Mouse (Mus musculus) neural tube, embryonic 10.5 days (tissue): ENCODE measurements around the gene Stk39.

Source experiments
- DNase-seq: peaks from one replicate; pipeline ENCODE4 v3.0.0-alpha.2; 2017; ENCODE audit warnings: low spot score; ENCODE audit errors: extremely low spot score

The Stk39 gene

DNA sequence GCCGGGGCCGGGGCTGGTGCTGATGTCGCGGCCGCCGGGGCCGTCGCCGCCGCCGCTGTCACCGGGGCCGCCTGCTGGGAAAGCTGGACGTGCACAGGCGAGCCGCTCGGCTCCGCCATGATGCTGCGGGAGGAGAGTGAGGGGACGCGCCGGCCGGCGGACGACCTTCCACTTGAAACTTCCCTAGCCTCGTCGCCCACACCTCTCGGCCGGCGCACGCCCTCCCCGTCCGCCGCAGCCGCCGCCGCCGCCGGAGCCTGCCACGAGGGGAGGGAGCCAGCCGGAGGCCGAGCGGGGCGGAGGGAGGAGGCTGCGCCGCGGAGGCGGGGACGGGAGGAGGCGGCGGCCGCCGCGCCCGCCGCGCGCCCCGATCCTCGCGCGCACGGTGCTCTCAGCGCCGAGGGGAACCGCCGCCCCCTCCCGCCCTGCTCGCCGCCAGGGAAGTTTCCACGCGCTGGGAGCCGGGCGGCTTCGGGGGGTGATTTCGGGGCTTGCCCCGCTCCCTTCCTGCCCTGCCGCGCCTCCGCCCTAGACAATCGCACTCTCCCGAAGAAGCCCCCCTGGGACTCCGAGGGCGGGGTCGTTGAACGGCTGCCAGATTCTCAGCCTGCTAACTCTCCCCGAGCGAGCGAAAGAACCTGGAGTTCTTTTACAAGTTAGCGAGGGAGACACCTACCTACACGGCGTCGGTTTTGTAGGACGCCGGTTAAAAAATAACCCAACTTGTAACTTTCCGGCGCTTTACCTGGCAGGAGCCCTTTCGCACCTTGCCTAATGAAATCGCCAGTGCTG is at the start of gene Stk39:
Gene Stk39 (minus strand): TSS at position 510 of the 792 bp plus-strand sequence.
- peak; percentile 82 for DNase-seq

DNA sequence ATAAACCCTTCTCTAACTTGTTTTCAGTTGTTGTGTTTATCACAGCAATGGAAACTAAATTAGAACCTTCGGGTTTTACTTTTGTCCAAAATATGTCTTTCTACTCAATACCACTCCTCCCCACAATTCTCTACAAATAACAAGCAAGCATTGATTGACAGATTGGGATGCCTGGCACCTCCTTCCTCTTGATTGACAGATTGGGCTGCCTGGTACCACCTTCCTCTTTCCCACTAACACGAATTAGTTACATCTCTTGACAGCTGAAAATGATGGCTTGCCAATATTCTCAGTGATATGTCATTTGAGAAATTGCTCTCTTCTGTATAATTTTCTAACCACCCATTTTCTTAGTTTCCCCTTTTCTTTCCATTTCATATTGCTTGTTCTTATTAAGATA is 43.3 kb upstream of the Stk39 start:
- no peak for DNase-seq

- DNase-seq: no peak
Observed at GRCm38 (mm10) chr2:68503202-68503601, 31.1 kb upstream of the Stk39 start.

- no peak for DNase-seq
Observed at GRCm38 (mm10) chr2:68502734-68503133, 30.7 kb upstream of the Stk39 start.

GRCm38 (mm10) chr2:68502236-68502635 is 30.2 kb upstream of the Stk39 start:
- DNase-seq: no peak

DNA sequence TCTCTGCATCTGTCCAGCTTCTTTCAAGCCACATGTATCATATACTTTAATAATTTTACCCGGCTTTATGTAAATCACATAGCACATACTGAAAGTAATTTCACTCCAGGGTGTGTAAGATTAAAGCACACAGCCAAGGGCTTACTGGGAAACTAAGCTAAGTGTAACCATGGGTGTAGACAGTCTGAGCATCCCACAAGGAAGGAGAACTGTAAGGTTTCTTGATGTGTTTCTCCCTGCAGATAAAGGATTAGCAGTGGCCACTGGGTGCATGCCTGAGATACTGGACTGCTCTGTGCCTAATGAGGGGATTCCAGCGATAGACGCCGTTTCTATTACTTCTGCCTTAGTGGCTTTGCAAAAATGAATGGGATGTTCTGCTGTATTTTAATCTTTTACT is 14.2 kb upstream of the Stk39 start:
- no peak for DNase-seq

- DNase-seq: no peak
Observed at GRCm38 (mm10) chr2:68485141-68485540, 13.1 kb upstream of the Stk39 start.

- no peak for DNase-seq
Observed at GRCm38 (mm10) chr2:68482896-68483295, 10.8 kb upstream of the Stk39 start.

GRCm38 (mm10) chr2:68479823-68480222 is 7.8 kb upstream of the Stk39 start:
- DNase-seq: no peak

DNA sequence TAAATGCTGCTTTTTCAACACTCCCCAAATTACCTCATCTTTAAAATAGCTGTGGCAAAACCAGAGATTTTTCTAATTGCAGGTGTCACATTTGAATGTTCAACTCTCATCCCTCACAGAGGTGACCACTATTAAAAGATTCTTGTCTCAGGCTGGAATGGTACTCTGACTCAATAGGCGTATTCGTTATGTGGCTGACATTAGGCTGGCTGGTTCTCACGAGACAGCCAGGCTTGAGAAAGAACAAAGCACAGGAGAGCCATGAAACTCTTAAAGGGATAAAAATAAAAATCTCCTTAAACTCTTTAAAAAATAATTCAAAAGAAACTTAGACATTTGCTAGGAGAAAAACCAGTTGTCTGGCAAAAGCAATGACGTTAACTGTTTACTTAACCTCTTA is 853 bp upstream of the Stk39 start:
- DNase-seq: no peak

GRCm38 (mm10) chr2:68472551-68472910 is 463 bp upstream of the Stk39 start:
- DNase-seq: no peak

GRCm38 (mm10) chr2:68470891-68471758 is 943 bp downstream of the Stk39 start:
- peak; percentile 84 for DNase-seq

DNA sequence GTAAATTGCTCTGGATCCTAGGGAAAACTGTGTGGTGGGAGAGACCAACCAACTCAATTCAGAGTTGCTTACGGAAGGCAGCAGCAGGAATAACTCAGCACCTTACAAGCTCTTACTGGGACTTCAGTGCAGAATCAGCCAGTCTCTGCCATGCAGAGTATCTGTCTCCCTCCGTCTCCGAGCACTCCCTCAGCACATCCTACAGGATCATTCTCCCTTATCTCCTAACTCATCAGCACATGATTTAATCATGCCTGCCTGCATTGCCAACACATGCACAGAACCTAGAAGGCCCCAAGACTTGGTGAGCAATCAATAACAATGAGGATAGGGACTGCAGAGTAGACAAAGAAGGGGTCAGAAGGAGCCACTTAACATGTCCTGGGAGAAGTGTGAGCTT is 2.6 kb downstream of the Stk39 start:
- DNase-seq: no peak

DNA sequence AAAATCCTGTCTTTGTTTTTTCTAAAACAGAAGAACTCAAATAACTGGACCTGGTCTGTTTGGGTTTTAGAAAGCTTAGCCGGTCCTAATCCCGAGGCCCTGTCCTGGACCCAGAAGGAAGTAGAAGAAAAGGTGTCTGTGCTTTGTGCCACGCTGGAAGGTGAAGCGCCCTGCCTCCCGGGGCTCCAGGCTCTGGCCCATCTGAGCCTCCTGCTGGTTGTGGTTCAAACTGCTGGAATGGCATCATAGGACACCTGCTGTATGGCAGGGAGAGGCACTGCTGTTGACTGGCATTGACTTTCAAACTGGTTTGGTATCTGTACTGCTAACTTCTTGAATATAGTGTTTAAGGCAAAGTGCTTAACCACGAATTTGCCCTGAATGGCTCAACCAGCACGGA is 3.4 kb downstream of the Stk39 start:
- no peak for DNase-seq

DNA sequence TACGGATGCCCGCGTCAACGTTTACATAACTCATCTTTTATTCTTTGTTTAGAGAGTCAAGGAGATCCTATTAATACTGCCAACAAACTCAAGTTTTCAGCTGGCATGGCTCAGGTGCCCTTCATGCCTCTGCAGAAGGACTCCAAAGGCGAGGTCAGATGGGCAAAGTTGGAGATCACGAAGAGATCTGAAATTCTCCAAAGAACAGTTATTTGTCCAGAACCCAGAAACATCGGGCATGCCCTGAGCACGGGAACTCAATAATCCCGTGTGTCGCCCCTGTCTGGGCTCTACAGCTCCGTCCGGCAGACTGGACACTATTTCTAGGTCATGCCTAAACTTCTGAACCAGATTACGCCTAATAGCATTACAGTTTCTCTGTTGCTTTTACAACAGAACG is 3.8 kb downstream of the Stk39 start:
- DNase-seq: no peak

GRCm38 (mm10) chr2:68467085-68467978 is 4.7 kb downstream of the Stk39 start:
- DNase-seq: no peak

GRCm38 (mm10) chr2:68466124-68467070 is 5.7 kb downstream of the Stk39 start:
- no peak for DNase-seq

DNA sequence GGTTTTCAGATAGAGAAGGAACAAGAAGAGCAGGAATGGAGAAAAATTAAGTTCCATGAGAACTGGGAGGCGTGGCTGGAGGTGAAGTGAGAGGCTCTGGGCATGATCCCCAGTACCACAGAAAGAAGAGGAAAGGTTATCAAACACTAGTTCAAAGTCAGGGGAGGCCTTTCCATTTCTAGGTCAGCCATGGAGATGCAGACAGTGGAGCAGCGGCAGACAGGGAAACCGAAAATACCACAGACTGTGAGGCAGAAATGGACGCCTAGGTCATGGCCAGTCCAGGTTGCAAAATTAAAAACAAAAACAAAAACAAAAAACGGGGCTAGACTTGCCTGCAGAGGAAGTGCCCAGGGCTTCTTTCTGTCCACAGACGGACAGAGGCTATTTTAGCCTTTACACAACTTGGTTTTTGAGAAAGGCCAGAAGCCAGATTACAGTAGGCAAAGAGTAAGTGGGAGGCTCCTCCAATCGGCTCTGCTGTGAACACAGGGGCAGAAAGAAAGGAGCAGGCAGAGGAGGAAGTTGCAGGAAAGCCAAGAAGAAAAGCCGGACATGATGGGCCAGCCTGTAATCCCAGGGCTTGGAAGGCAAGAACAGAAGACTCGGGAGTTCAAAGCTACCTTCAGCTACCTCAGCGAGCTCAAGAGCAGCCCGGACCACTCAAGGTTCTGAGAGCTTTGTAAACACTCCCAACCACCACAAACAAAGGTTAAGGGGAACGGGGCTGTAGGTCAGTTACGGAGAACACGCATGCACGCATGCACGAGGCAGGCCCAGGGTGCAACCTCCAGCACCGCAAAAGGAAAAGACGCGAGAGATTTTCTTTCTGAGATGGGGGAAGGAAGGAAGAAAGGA is 6.6 kb downstream of the Stk39 start:
- DNase-seq: no peak

DNA sequence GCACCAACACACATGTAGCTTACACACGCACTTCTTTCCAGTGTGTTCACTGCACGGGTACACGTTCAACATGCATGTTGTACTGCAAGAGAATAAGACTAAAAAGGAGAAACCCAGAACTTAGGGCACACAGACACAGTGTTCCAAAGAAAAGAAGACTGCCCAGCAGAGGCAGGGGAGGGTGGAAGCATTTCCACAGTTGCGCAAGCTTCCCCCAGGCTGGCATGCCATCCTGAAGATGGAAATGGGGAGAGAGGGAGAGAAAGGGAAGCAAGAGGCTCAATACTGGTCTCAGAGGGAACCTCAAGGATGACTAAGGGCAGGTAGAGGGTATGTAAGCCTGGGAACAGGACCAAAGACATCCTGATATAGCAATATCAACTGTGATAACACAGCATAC is 7.6 kb downstream of the Stk39 start:
- no peak for DNase-seq

GRCm38 (mm10) chr2:68463801-68464200 is 8.3 kb downstream of the Stk39 start:
- no peak for DNase-seq
